Mouse (Mus musculus) midbrain, embryonic 12.5 days (tissue): ENCODE measurements around the gene Gbp9. TPM values are rescaled to one million over a fixed set of nuclear protein-coding genes. Genes with fewer than 3 reads are reported as not detected.
"Not testable (repeated sequence)": the region's sequence is repeated elsewhere in the genome, so short reads cannot be mapped to it uniquely, and the experiment has no call there.

Source experiments
- ATAC-seq: fragments of 200-750 bp; cut with Nextera tagmentation; 2 replicates; pipeline ENCODE4 v1.8.0; 2017; ENCODE audit warnings: low read depth, moderate TSS enrichment, moderate library complexity; ENCODE audit not compliant: low FRiP score
- H3K27ac ChIP-seq: fragments of 300-500 bp; sonication (generic); replicated peaks from 2 replicates; pipeline ENCODE4 v1.5.1; 2016; ENCODE audit warnings: mild to moderate bottlenecking
- H3K27me3 ChIP-seq: fragments of 300-500 bp; sonication (generic); 2 replicates; pipeline ENCODE4 v1.6.1; 2016; ENCODE audit warnings: mild to moderate bottlenecking
- H3K36me3 ChIP-seq: fragments of 300-500 bp; sonication (generic); 2 replicates; pipeline ENCODE4 v1.6.1; 2016
- H3K4me1 ChIP-seq: fragments of 300-500 bp; sonication (generic); 2 replicates; pipeline ENCODE4 v1.6.1; 2016
- H3K4me2 ChIP-seq: fragments of 300-500 bp; sonication (generic); replicated peaks from 2 replicates; pipeline ENCODE4 v1.6.1; 2016; ENCODE audit warnings: mild to moderate bottlenecking, moderate library complexity
- H3K4me3 ChIP-seq: fragments of 300-500 bp; sonication (generic); 2 replicates; pipeline ENCODE4 v1.5.1; 2016; ENCODE audit warnings: mild to moderate bottlenecking
- H3K9ac ChIP-seq: fragments of 300-500 bp; sonication (generic); replicated peaks from 2 replicates; pipeline ENCODE4 v1.6.1; 2016; ENCODE audit warnings: mild to moderate bottlenecking, moderate library complexity
- H3K9me3 ChIP-seq: fragments of 300-500 bp; sonication (generic); 2 replicates; pipeline ENCODE4 v1.6.1; 2016; ENCODE audit warnings: mild to moderate bottlenecking
- WGBS: fragments of 180-500 bp; shearing (Covaris S2); methylation state at CpG from one replicate; pipeline ENCODE4 v1.1.7; 2016; 5-methylcytosine and 5-hydroxymethylcytosine counted together
- polyA plus RNA-seq: library from polyadenylated mRNA; unstranded; fragments of >200 nt; fragmentation: Nextera tagmentation; extraction: Ambion mirVana; gene quantifications from 2 replicates; pipeline ENCODE4 v1.2.1, GENCODE M21; 2016

The Gbp9 gene
- polyA plus RNA-seq, result 0.88 and 1.5 TPM in 2 replicates

DNA sequence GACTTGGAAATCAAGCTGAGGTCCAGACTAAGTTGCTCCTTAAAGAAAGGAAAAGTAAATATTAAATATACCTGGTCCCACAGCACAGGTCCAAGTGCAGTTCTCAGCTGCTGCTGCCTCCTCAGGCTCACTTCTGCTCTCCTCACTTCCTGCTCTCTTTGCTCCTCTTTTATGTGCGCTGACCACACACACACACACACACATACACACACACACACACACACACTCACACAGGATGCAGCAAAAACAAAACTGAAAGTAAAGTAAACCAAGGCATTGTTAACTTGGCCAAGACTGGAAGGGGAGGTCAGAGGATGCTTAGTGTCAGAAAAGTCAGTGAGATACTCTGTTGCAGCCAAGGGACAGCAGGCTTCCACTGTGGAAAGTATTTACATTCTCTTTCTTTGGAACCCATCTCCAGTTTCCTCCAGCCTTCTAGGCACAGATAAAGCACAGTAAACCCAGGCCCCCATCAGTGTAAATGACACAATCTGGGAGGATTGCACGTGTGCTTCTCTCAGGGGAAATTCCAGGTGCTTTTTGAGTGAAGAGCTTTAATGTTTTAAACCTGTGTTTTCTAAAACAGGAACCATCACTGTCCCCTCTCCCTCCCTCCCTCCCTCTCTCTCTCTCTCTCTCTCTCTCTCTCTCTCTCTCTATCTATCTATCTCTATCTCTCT lies at the start of gene Gbp9, which contains the start of the genes Gbp8 and Gbp4:
Gene Gbp9 (minus strand): TSS at position 131 of the 680 bp plus-strand sequence.
Gene Gbp8 (minus strand): TSS at position 132 of the 680 bp plus-strand sequence.
Gene Gbp4 (minus strand): TSS at position 178 of the 680 bp plus-strand sequence.
- H3K27me3 ChIP-seq, H3K4me3 ChIP-seq, ATAC-seq, H3K36me3 ChIP-seq, H3K4me1 ChIP-seq, H3K27ac ChIP-seq, H3K4me2 ChIP-seq, H3K9ac ChIP-seq, H3K9me3 ChIP-seq: not testable (repeated sequence)
- 38% methylated on average over 2 of the region's 2 CpGs for WGBS

DNA sequence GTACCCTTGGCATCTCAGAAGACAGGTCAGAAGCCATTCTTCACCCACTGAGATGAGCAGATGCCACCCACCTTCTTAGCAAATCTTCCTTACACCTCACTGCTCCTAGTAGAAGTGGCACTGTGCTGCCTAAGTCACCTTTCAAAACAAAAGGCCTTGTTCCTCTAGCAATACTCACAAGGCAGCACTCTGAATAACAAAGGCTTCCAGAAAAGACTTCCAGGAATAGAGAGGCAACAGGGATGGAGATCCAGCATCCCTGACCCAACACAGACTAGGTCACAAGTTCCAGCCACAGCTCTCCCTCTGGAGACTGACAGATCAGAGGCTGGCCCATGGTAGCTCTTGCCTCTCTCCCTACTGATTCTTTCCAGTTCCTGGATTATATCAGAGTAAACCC lies 42.1 kb upstream of the Gbp9 start:
- no peaks in the 10 kb centered on the region for H3K4me1 ChIP-seq
- H3K4me2 ChIP-seq, result no peak overlapping the region
- no peak overlapping the region for H3K9ac ChIP-seq
- no peak overlapping the region for H3K4me3 ChIP-seq
- ATAC-seq, result no peak
- no peaks in the 10 kb centered on the region for H3K9me3 ChIP-seq
- H3K27me3 ChIP-seq, result no peaks in the 10 kb centered on the region
- no peaks in the 10 kb centered on the region for H3K36me3 ChIP-seq
- no peak overlapping the region for H3K27ac ChIP-seq

DNA sequence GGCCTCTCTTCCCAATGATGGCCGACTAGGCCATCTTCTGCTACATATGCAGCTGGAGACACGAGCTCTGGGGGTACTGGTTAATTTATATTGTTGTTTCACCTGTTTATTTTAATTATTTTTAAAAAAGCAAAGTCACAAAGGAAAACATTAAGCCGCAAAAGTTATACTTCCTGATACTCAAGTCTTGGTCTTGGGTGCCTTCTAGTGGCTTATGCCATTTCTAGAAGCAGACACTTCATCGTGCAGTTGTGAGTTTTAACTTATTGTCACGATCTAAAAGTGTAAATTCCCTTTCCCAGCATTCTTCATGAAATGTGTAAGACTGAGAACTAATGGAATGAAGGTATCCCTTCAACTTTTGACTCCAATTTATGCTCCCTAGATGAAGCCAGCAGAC lies 17.2 kb upstream of the Gbp9 start:
- ATAC-seq, result no peak
- no peaks in the 10 kb centered on the region for H3K9me3 ChIP-seq
- 87% methylated on average over 5 of the region's 5 CpGs for WGBS
- no peaks in the 10 kb centered on the region for H3K4me1 ChIP-seq
- no peak overlapping the region for H3K4me3 ChIP-seq
- no peak overlapping the region for H3K4me2 ChIP-seq
- no peaks in the 10 kb centered on the region for H3K36me3 ChIP-seq
- H3K27ac ChIP-seq, result no peak overlapping the region
- no peaks in the 10 kb centered on the region for H3K27me3 ChIP-seq
- no peak overlapping the region for H3K9ac ChIP-seq

DNA sequence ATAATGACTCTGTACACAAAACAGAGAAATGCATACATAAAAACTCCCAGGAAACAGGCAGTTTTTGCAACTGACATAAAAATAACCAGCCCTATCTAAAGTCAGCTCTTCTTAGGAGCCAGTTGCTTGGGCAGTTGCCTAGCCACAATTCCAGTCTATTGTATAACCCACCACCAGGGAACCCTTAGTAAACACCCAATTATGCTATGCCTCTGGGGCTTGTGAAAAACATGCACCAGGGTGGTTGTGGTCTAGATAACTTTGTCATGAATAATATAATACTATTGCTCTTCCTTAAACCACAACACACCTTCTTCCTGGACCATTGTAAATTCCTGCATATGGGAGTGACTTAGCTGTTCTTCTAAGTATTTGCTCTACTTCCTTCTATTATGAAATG lies 14.7 kb upstream of the Gbp9 start:
- H3K4me2 ChIP-seq, result no peak overlapping the region
- no peak overlapping the region for H3K4me3 ChIP-seq
- no peaks in the 10 kb centered on the region for H3K36me3 ChIP-seq
- ATAC-seq, result no peak
- H3K4me1 ChIP-seq, result no peaks in the 10 kb centered on the region
- H3K27ac ChIP-seq, result no peak overlapping the region
- no peaks in the 10 kb centered on the region for H3K27me3 ChIP-seq
- H3K9ac ChIP-seq, result no peak overlapping the region
- H3K9me3 ChIP-seq, result no peaks in the 10 kb centered on the region

DNA sequence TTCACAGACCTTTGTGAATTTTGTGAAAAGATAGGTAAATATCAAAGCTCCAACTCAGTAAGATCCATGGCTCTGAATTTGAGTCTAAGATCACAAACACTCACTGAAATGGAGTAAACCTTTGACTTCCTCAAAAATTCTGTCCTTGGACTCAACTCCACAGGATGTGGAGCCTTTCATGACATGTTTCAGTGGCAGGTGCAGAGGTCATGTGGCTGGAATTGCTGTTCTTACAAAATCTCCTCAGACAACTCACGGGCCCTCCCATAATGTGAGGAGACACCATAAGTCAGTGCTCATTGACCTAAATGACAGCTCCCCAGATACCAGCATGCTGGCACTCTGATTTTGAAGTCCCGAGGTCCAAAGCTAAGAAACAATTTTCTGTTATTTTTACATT lies 8.7 kb upstream of the Gbp9 start:
- H3K9me3 ChIP-seq, H3K9ac ChIP-seq, ATAC-seq, H3K27me3 ChIP-seq, H3K27ac ChIP-seq, H3K4me2 ChIP-seq, H3K36me3 ChIP-seq, H3K4me3 ChIP-seq, H3K4me1 ChIP-seq: not testable (repeated sequence)
- 77% methylated on average over 2 of the region's 2 CpGs for WGBS

DNA sequence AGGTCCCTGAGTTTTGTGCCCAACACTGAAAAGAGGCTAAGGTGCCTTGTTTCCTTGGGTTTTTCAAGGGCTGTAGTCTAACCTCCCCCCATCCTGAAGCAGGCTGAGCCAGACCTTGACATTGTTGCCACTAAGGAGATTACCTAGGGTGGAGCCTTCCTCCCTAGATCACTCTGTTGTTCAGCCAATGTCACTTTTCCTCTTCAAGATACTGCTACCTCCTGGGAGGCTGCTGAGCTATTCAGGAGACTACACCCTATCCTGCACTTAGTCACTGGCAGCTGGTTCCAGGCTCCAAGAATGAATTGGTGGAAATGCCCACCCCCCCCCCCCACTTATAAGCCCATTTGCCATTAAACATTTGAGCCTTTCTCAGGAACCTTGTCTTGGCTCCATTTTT lies 7.1 kb upstream of the Gbp9 start:
- H3K27ac ChIP-seq, result no peak overlapping the region
- ATAC-seq, result no peak
- H3K4me3 ChIP-seq, result no peak overlapping the region
- H3K9ac ChIP-seq, result no peak overlapping the region
- H3K9me3 ChIP-seq, result no peaks in the 10 kb centered on the region
- H3K27me3 ChIP-seq, result no peaks in the 10 kb centered on the region
- no peaks in the 10 kb centered on the region for H3K36me3 ChIP-seq
- H3K4me2 ChIP-seq, result no peak overlapping the region
- H3K4me1 ChIP-seq, result no peaks in the 10 kb centered on the region

DNA sequence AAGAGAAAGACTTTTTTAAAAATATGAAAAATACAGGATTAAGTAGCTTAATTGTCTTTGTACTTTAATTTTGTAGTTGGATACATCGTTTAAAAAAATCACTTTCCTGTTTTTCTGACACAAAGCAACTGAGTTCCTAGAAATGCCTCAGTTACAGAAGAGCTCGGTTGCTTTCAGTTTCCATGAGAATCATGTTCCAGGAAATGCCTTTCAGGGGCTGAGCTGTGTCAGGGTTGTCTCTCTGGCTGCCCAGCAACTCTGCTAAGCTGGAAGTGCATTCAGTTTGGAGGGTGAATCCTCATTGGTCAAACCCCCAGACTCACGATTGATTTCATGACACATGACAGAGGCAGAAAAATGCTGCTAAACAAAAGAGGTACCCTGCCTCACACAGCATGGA lies 6.4 kb upstream of the Gbp9 start:
- not testable (repeated sequence) for H3K4me2 ChIP-seq, H3K27ac ChIP-seq, H3K4me3 ChIP-seq, H3K27me3 ChIP-seq, H3K9me3 ChIP-seq, ATAC-seq, H3K4me1 ChIP-seq, H3K9ac ChIP-seq, H3K36me3 ChIP-seq
- WGBS, result 59% methylated on average over 3 of the region's 3 CpGs

DNA sequence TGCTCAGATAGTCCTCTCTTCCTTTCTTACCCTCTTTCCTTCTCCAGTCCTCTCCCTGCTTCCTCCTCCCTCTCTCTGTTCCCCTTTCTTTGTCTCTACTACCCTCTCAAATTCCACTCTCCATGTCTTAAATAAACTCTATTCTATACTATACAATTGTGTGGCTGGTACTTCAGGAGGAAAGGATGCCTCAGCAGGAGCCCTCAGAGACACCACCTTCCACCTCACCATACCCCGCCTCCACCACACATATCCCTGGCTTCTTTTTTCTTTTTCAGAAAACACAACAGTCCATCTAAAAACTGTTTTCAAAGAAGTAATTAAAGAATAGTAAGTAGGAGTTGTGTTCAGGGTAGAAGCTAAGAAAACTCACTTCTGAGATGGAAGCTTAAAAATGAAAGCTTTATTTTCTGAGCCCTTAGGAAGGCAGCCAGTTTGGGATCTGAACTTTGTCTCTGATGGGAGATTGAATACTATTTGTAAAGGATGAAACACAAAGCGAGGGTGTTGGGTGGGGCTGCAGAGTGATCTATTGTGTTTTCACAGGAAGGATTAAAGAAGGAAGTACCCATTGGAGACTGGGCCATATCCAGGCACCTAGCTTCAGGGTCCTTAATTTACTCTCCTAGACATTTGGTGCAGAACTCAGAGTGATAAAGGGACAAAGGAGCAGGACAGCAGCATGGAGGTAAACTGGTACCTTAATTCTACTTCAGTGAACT lies 911 bp upstream of the Gbp9 start:
- H3K9ac ChIP-seq, result not testable (repeated sequence)
- WGBS, result 32% methylated on average over 2 of the region's 2 CpGs

DNA sequence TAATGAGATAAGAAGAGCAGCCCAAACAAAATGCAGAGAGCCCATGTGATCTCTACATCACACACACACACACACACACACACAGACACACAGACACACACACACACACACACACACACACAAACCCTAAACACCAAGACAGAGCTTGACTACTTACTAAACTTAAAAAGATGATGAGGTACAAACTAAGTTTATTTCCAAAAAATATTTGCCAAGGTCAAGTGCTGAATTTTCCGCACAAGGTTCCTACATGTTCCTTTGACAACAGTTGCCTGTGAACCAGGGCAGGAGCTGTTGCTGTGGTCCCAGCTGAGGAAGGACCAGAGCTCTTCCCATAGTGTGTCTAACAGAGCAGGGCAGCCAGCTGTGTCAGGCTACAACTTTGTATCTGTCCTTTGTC lies 433 bp downstream of the Gbp9 start:
- Histone ChIP-seq H3K4me1 (no peaks in the 10 kb centered on the region), H3K4me2 (no peak overlapping the region), H3K9me3 (no peaks in the 10 kb centered on the region), H3K9ac (no peak overlapping the region), H3K36me3 (no peaks in the 10 kb centered on the region), H3K4me3 (no peak overlapping the region), H3K27ac (no peak overlapping the region), H3K27me3 (no peaks in the 10 kb centered on the region)
- no peak for ATAC-seq
- WGBS, result 82% methylated on average over 1 of the region's 1 CpGs

More for the DNA sequence above, 911 bp upstream of the Gbp9 start:
- ATAC-seq, H3K36me3 ChIP-seq, H3K9me3 ChIP-seq, H3K4me1 ChIP-seq, H3K27ac ChIP-seq, H3K4me3 ChIP-seq, H3K27me3 ChIP-seq, H3K4me2 ChIP-seq: not testable (repeated sequence)

DNA sequence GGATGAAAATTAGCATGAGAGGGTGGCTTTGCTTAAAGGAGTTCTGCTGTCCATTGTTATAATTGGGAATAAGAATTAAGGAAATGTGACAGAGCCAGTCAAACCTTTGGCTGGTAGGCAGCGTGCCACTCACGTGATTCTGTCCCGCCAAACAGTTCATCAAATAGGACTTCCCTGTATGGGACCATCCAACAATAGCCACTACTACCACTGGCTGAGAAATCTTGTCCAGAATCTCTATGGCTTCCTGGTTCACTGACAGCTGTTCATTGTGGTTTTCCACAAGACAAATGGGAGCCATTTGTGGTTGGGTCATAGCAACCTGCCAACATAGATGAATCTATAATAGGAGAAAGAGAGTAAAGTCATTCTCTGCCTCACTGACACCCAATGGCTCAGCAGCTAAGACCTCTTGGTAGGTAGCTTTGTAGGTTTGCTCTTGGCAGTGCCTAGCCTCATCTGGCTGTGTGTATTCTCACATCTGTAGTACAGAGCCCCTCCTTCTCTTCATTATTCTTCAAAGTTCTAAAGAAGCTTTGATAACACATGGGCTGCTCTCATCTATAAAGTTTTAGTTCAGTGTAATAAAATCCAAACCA lies 2.5 kb downstream of the Gbp9 start:
- H3K36me3 ChIP-seq, H3K4me3 ChIP-seq: not testable (repeated sequence)

DNA sequence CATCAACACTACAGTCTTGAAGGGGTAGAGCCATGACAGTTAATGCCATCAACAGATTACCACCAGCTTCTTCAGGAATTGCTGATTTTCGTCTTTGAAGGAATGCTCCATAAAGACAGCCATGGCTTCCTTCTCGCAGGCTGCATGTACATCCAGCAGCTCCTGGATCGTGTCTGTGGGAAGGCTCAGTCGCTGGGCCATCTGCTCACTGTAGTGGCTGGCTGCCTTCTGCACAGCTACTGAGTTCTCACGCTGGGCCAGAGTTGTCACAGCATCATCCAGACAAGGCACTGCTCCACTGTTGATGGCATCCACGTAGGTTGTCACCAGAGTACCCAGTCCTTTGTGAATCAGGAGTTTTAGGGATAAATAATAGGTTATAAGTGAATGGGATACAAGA lies 17.6 kb downstream of the Gbp9 start:
- not testable (repeated sequence) for H3K4me1 ChIP-seq, H3K27me3 ChIP-seq, H3K4me2 ChIP-seq, ATAC-seq, H3K4me3 ChIP-seq, H3K36me3 ChIP-seq, H3K27ac ChIP-seq, H3K9ac ChIP-seq, H3K9me3 ChIP-seq
- 82% methylated on average over 6 of the region's 6 CpGs for WGBS

More for the DNA sequence above, 2.5 kb downstream of the Gbp9 start:
- not testable (repeated sequence) for H3K9ac ChIP-seq, ATAC-seq, H3K27ac ChIP-seq, H3K4me1 ChIP-seq, H3K4me2 ChIP-seq, H3K27me3 ChIP-seq, H3K9me3 ChIP-seq
- 89% methylated on average over 3 of the region's 3 CpGs for WGBS

DNA sequence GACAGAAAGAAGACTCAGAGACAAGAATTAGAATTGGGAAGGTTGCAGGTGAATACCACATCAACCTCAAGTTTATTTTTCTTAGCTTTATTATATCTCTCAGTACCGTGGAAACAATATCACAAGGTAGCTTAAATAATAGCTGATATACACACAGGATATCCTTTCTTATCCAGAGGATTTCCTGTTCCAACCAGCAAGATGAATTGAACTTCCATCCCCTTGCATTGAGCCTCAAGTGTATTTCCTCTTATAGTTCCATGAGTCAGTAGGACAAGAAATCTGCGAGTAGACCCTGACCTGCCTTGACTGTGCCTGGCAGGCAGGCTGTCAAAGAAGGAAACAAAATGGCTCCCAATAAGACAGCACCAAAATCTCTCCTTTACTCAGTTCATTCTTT lies 23.6 kb downstream of the Gbp9 start:
- WGBS, result 89% methylated on average over 2 of the region's 2 CpGs
- no peak overlapping the region for H3K4me2 ChIP-seq
- no peak overlapping the region for H3K4me3 ChIP-seq
- H3K9me3 ChIP-seq, result no peaks in the 10 kb centered on the region
- ATAC-seq, result no peak
- H3K36me3 ChIP-seq, result no peaks in the 10 kb centered on the region
- no peaks in the 10 kb centered on the region for H3K27me3 ChIP-seq
- H3K27ac ChIP-seq, result no peak overlapping the region
- no peaks in the 10 kb centered on the region for H3K4me1 ChIP-seq
- H3K9ac ChIP-seq, result no peak overlapping the region
